Mouse (Mus musculus) hindbrain, embryonic 14.5 days (tissue): ENCODE measurements around the gene Ska2. TPM values are rescaled to one million over a fixed set of nuclear protein-coding genes. Genes with fewer than 3 reads are reported as not detected.
A peak's percentile ranks its signal among the peaks of the same experiment; 100 is the strongest.

Experiments used
- ATAC-seq: fragments of 200-750 bp; cut with Nextera tagmentation; 2 replicates; pipeline ENCODE4 v1.8.0; 2017; ENCODE audit warnings: moderate number of reproducible peaks, mild to moderate bottlenecking, moderate TSS enrichment, moderate library complexity; ENCODE audit not compliant: low FRiP score
- DNase-seq: peaks from one replicate; pipeline ENCODE4 v3.0.0-alpha.2; 2015; ENCODE audit warnings: low spot score
- H3K27ac ChIP-seq: fragments of 300-500 bp; sonication (generic); 2 replicates; pipeline ENCODE4 v1.5.1; 2014; ENCODE audit warnings: mild to moderate bottlenecking, moderate library complexity
- H3K27me3 ChIP-seq: fragments of 300-500 bp; sonication (generic); 2 replicates; pipeline ENCODE4 v1.6.1; 2014; ENCODE audit warnings: mild to moderate bottlenecking, low read length, mixed read lengths; ENCODE audit not compliant: control insufficient read depth, insufficient read depth
- H3K36me3 ChIP-seq: fragments of 300-500 bp; sonication (generic); replicated peaks from 2 replicates; pipeline ENCODE4 v1.6.1; 2014; ENCODE audit not compliant: control insufficient read depth, insufficient read depth
- H3K4me1 ChIP-seq: fragments of 300-500 bp; sonication (generic); replicated peaks from 2 replicates; pipeline ENCODE4 v1.6.1; 2014; ENCODE audit warnings: antibody characterized with exemption, low read length, mixed read lengths; ENCODE audit not compliant: control insufficient read depth, insufficient read depth
- H3K4me2 ChIP-seq: fragments of 300-500 bp; sonication (generic); replicated peaks from 2 replicates; pipeline ENCODE4 v1.6.1; 2014; ENCODE audit warnings: mild to moderate bottlenecking, moderate library complexity
- H3K4me3 ChIP-seq: fragments of 300-500 bp; sonication (generic); replicated peaks from 2 replicates; pipeline ENCODE4 v1.5.1; 2014; ENCODE audit warnings: mild to moderate bottlenecking, low read length
- H3K9ac ChIP-seq: fragments of 300-500 bp; sonication (generic); 2 replicates; pipeline ENCODE4 v1.6.1; 2014
- H3K9me3 ChIP-seq: fragments of 300-500 bp; sonication (generic); 2 replicates; pipeline ENCODE4 v1.6.1; 2016; ENCODE audit warnings: low read length; ENCODE audit not compliant: control insufficient read depth
- WGBS: fragments of 180-500 bp; shearing (Covaris S2); extraction: QIAGEN DNeasy Blood & Tissue Kit; methylation state at CpG from one replicate; pipeline ENCODE4 v1.1.7; 2014; 5-methylcytosine and 5-hydroxymethylcytosine counted together
- microRNA counts: library from miRNA; unstranded; fragments of <30 nt; microRNA quantifications from one replicate; lab custom pipeline; 2016
- microRNA-seq: library from miRNA; unstranded; fragments of <30 nt; microRNA quantifications from one replicate; pipeline ENCODE4, GENCODE M21; 2016
- polyA plus RNA-seq: library from polyadenylated mRNA; unstranded; fragments of >200 nt; fragmentation: Nextera tagmentation; extraction: Ambion mirVana; gene quantifications from 2 replicates; pipeline ENCODE4 v1.2.1, GENCODE M21; 2014

Gene Ska2
- polyA plus RNA-seq, 1 experiment from 2014 or later, result 39.4 TPM

GRCm38 (mm10) chr11:87158012-87158411 is 49.0 kb downstream of the Ska2 start:
- H3K36me3 ChIP-seq, result peaks cover 54% of the 10 kb centered on the region
- WGBS, result 97% methylated on average over 2 of the region's 2 CpGs
- no peak overlapping the region for H3K4me2 ChIP-seq
- H3K9me3 ChIP-seq, result no peaks in the 10 kb centered on the region
- DNase-seq (no peak), ATAC-seq (no peak)
- no peaks in the 10 kb centered on the region for H3K4me1 ChIP-seq
- no peak overlapping the region for H3K9ac ChIP-seq
- H3K27ac ChIP-seq, result no peak overlapping the region
- H3K4me3 ChIP-seq, result no peak overlapping the region
- no peaks in the 10 kb centered on the region for H3K27me3 ChIP-seq

GRCm38 (mm10) chr11:87162687-87163086 is 53.7 kb downstream of the Ska2 start:
- DNase-seq (no peak), ATAC-seq (no peak)
- Histone ChIP-seq H3K9ac (no peak overlapping the region), H3K36me3 (peaks cover 64% of the 10 kb centered on the region), H3K27me3 (no peaks in the 10 kb centered on the region), H3K4me2 (no peak overlapping the region), H3K9me3 (no peaks in the 10 kb centered on the region), H3K27ac (no peak overlapping the region), H3K4me1 (no peaks in the 10 kb centered on the region), H3K4me3 (no peak overlapping the region)
- WGBS, result 95% methylated on average over 4 of the region's 4 CpGs

GRCm38 (mm10) chr11:87163751-87164150 is 54.7 kb downstream of the Ska2 start:
- H3K36me3 ChIP-seq, result peaks cover 74% of the 10 kb centered on the region
- no peak overlapping the region for H3K4me3 ChIP-seq
- no peak overlapping the region for H3K9ac ChIP-seq
- no peak for ATAC-seq
- no peaks in the 10 kb centered on the region for H3K27me3 ChIP-seq
- no peak overlapping the region for H3K27ac ChIP-seq
- H3K9me3 ChIP-seq, result no peaks in the 10 kb centered on the region
- H3K4me1 ChIP-seq, result no peaks in the 10 kb centered on the region
- H3K4me2 ChIP-seq, result no peak overlapping the region
- DNase-seq, result no peak

- Histone ChIP-seq H3K27me3 (no peaks in the 10 kb centered on the region), H3K36me3 (peaks cover 44% of the 10 kb centered on the region), H3K9ac (no peak overlapping the region), H3K4me2 (no peak overlapping the region), H3K4me3 (no peak overlapping the region), H3K4me1 (no peaks in the 10 kb centered on the region), H3K9me3 (no peaks in the 10 kb centered on the region), H3K27ac (no peak overlapping the region)
- DNase-seq (no peak), ATAC-seq (no peak)
- WGBS, result 87% methylated on average over 5 of the region's 5 CpGs
These were observed 64.6 kb downstream of the Ska2 start for GRCm38 (mm10) chr11:87173625-87174024.

MicroRNA genes within 50 kb of the gene (microRNA counts, 519-probe panel; counts per million panel counts)
- microRNA mmu-miR-301a (lab: Ali Mortazavi, UCI), result 6,607 counts per million, percentile 88 among the panel's probes with 10 or more counts

Small RNA genes within 50 kb of the gene (microRNA-seq; reads per million reads assigned to microRNA genes)
- 2,601 reads per million, percentile 85 among the genes with 10 or more reads in this experiment for gene Mir301

Other genes with a start within 250 kb of the Ska2 start
- gene Ypel2, start 115.5 kb upstream of the Ska2 start, polyA plus RNA-seq, result 3.2 and 3.9 TPM in 2 replicates
- 157 and 171 TPM in 2 replicates for gene Gdpd1, start 35.2 kb upstream of the Ska2 start, polyA plus RNA-seq
- 22.5 and 23.1 TPM in 2 replicates for gene Smg8, start 22.5 kb upstream of the Ska2 start, polyA plus RNA-seq
- 2.9 and 3.6 TPM in 2 replicates for gene Prr11, start 526 bp upstream of the Ska2 start, polyA plus RNA-seq
- 104 and 107 TPM in 2 replicates for gene Trim37, start 17.8 kb downstream of the Ska2 start, polyA plus RNA-seq
- gene Ppm1e, start 249.8 kb downstream of the Ska2 start, polyA plus RNA-seq, result 40.7 and 44.1 TPM in 2 replicates